Mouse (Mus musculus): ENCODE data around the gene Krt10. TPM values are rescaled to one million over a fixed set of nuclear protein-coding genes. Genes with fewer than 3 reads are reported as not detected.

Krt10 gene
- 11.2 TPM for polyA plus RNA-seq (2014; fragmentation: Illumina TruSeq; extraction: RNeasy Lipid Tissue Mini Kit (QIAGEN cat#74804); ENCODE audit: low replicate concordance)

DNA sequence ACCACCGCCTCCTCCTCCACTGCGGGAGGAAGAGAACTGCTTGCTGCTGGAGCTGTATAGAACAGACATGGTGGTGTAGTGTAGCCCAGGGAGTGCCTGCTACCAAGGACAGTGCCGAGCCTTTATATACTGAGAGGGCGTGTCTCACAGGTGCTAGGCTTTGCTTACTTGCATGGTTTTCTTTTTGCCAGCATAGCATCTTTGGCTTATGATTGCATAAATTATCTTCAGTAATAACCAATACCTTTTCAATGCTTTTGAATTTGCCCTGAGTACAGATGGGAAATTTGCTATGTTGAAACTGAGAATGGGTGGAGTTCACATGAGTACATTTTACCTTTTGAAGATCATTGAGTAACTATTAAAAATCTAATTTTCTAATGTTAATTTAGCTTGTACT is at the start of gene Krt10:
TSS of gene Krt10 (minus strand) at position 101 of the 400 bp plus-strand sequence.

DNA sequence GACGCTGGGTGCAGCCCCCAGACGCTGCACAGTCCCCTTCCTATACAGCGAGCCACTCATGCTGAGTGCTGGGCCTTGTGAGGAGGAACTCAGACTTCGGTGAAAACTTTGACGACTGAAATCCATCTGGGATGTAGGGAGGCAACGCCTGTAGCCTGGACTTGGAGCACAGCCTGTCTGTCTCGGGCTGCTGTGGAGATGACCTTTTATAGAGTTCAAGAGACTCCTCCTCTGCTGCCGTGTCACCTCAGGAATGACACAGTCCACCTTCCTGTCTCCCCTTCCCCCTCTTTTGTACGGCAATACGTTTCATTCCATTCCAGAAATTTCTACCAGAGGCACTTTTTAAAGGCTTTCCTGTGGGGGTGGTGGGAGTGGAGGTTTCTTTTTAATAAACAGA is 48.8 kb upstream of the Krt10 start, which contains the start of gene Krt20:
TSS of gene Krt20 (minus strand) at position 179 of the 400 bp plus-strand sequence.

DNA sequence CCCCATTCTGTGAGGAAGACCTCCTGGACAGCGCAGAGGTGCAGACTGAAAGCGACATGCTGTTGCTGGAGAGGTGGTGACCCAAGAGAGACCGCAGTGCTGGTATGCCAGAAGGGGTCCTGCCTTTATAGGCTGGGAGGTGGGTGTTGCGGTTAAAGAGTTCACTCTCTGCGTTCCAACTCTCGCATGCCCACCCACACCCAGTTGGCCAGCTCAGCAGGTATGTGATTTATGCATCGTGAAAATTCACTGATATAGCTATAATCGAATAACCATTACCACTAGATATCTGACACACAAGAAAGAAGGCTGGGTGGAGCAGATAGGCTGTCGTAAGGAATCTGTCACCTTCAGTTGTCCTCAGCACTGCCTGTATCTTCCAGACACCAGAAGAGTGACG is 33.0 kb upstream of the Krt10 start, which contains the start of gene Krt12:
TSS of gene Krt12 (minus strand) at position 101 of the 400 bp plus-strand sequence.

DNA sequence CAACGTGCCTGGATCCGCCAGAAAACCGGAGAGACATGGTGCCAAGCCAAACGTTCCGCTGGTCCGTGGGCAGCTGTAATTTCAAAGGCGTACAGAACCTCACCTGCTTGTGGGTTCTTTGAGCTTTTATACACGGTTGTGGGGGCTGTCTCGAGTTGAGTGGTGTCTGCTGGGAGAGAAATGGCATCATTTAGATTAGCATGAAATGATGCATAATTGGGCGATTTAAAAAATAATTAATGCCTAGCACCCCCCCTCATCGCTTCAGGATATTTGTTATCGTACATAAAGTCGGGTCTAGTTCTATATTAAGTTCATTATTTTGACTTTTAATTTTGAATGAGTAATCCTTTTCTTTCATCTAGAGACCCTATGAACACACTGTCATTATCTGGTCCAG is 14.4 kb downstream of the Krt10 start, which contains the start of gene Krt28:
TSS of gene Krt28 (minus strand) at position 101 of the 400 bp plus-strand sequence.

DNA sequence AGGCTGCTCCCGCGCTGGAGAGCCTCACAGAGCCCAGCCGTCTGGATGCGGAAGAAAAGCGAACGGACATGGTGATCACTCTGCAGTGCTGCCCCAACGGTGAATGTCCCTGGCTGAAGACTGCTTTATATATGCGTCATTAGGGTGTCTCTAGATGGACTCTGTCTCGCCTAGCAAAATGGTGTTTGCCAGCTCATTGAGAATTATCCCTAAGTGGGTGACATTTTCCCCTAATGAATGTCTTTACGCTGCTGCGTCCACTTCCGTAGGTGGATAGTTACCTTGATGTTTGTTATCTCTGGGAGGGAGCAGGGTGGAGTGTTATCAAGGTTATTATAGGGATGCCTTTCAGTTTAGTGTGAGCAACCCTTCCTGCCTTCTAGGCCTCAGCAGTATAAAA is 38.2 kb downstream of the Krt10 start, which contains the start of gene Krt27:
TSS of gene Krt27 (minus strand) at position 101 of the 400 bp plus-strand sequence.

DNA sequence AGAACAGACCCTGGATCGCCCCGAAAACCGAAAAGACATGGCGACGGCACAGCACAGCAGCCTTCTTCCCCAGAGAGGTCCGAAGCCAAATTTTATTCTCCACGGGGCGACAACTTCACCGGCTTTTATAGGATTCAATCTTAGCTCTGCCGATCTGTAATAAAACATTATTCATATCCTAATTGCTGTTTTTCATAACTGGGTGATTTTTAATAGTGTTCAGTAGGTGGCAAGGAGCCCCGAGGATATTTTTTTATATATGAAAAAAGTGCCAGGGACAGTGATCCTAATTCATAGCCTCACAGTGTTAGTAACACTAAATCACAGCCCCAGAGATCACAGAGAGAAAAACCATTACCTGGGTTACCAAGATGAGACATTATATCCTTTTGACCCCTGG is 51.3 kb downstream of the Krt10 start, which contains the start of gene Krt26:
TSS of gene Krt26 (minus strand) at position 101 of the 400 bp plus-strand sequence.

Other genes starting within 250 kb of the Krt10 start
- gene Ccr7, start 234.3 kb downstream of the Krt10 start, polyA plus RNA-seq (2014; fragmentation: Illumina TruSeq; extraction: RNeasy Lipid Tissue Mini Kit (QIAGEN cat#74804); ENCODE audit: low replicate concordance), result not detected
- gene Smarce1, start 158.3 kb downstream of the Krt10 start, polyA plus RNA-seq (2014; fragmentation: Illumina TruSeq; extraction: RNeasy Lipid Tissue Mini Kit (QIAGEN cat#74804); ENCODE audit: low replicate concordance), result 127 TPM
- gene Krt222, start 145.3 kb downstream of the Krt10 start, polyA plus RNA-seq (2014; fragmentation: Illumina TruSeq; extraction: RNeasy Lipid Tissue Mini Kit (QIAGEN cat#74804); ENCODE audit: low replicate concordance), result 3.8 TPM
- not detected for gene Krt24, start 104.1 kb downstream of the Krt10 start, polyA plus RNA-seq (2014; fragmentation: Illumina TruSeq; extraction: RNeasy Lipid Tissue Mini Kit (QIAGEN cat#74804); ENCODE audit: low replicate concordance)
- gene Krt25, start 66.4 kb downstream of the Krt10 start, polyA plus RNA-seq (2014; fragmentation: Illumina TruSeq; extraction: RNeasy Lipid Tissue Mini Kit (QIAGEN cat#74804); ENCODE audit: low replicate concordance), result not detected
- gene Krt26, start 51.4 kb downstream of the Krt10 start, polyA plus RNA-seq (2014; fragmentation: Illumina TruSeq; extraction: RNeasy Lipid Tissue Mini Kit (QIAGEN cat#74804); ENCODE audit: low replicate concordance), result not detected
- not detected for gene Krt27, start 38.3 kb downstream of the Krt10 start, polyA plus RNA-seq (2014; fragmentation: Illumina TruSeq; extraction: RNeasy Lipid Tissue Mini Kit (QIAGEN cat#74804); ENCODE audit: low replicate concordance)
- gene Krt28, start 14.5 kb downstream of the Krt10 start, polyA plus RNA-seq (2014; fragmentation: Illumina TruSeq; extraction: RNeasy Lipid Tissue Mini Kit (QIAGEN cat#74804); ENCODE audit: low replicate concordance), result not detected
- gene Krt12, start 32.9 kb upstream of the Krt10 start, polyA plus RNA-seq (2014; fragmentation: Illumina TruSeq; extraction: RNeasy Lipid Tissue Mini Kit (QIAGEN cat#74804); ENCODE audit: low replicate concordance), result 1.2 TPM
- gene Krt20, start 48.8 kb upstream of the Krt10 start, polyA plus RNA-seq (2014; fragmentation: Illumina TruSeq; extraction: RNeasy Lipid Tissue Mini Kit (QIAGEN cat#74804); ENCODE audit: low replicate concordance), result 924 TPM
- 3.3 TPM for gene Krt23, start 103.8 kb upstream of the Krt10 start, polyA plus RNA-seq (2014; fragmentation: Illumina TruSeq; extraction: RNeasy Lipid Tissue Mini Kit (QIAGEN cat#74804); ENCODE audit: low replicate concordance)
- gene Krt39, start 132.0 kb upstream of the Krt10 start, polyA plus RNA-seq (2014; fragmentation: Illumina TruSeq; extraction: RNeasy Lipid Tissue Mini Kit (QIAGEN cat#74804); ENCODE audit: low replicate concordance), result not detected
- gene Krt40, start 153.8 kb upstream of the Krt10 start, polyA plus RNA-seq (2014; fragmentation: Illumina TruSeq; extraction: RNeasy Lipid Tissue Mini Kit (QIAGEN cat#74804); ENCODE audit: low replicate concordance), result not detected
- not detected for gene Krtap3-3, start 161.5 kb upstream of the Krt10 start, polyA plus RNA-seq (2014; fragmentation: Illumina TruSeq; extraction: RNeasy Lipid Tissue Mini Kit (QIAGEN cat#74804); ENCODE audit: low replicate concordance)
- not detected for gene Krtap3-2, start 167.5 kb upstream of the Krt10 start, polyA plus RNA-seq (2014; fragmentation: Illumina TruSeq; extraction: RNeasy Lipid Tissue Mini Kit (QIAGEN cat#74804); ENCODE audit: low replicate concordance)
- not detected for gene Gm11939, start 170.1 kb upstream of the Krt10 start, polyA plus RNA-seq (2014; fragmentation: Illumina TruSeq; extraction: RNeasy Lipid Tissue Mini Kit (QIAGEN cat#74804); ENCODE audit: low replicate concordance)
- gene Krtap3-1, start 177.3 kb upstream of the Krt10 start, polyA plus RNA-seq (2014; fragmentation: Illumina TruSeq; extraction: RNeasy Lipid Tissue Mini Kit (QIAGEN cat#74804); ENCODE audit: low replicate concordance), result not detected
- not detected for gene Krtap1-5, start 191.7 kb upstream of the Krt10 start, polyA plus RNA-seq (2014; fragmentation: Illumina TruSeq; extraction: RNeasy Lipid Tissue Mini Kit (QIAGEN cat#74804); ENCODE audit: low replicate concordance)
- gene Krtap1-4, start 194.3 kb upstream of the Krt10 start, polyA plus RNA-seq (2014; fragmentation: Illumina TruSeq; extraction: RNeasy Lipid Tissue Mini Kit (QIAGEN cat#74804); ENCODE audit: low replicate concordance), result not detected
- not detected for gene Krtap1-3, start 202.0 kb upstream of the Krt10 start, polyA plus RNA-seq (2014; fragmentation: Illumina TruSeq; extraction: RNeasy Lipid Tissue Mini Kit (QIAGEN cat#74804); ENCODE audit: low replicate concordance)
- not detected for gene Krtap9-3, start 208.7 kb upstream of the Krt10 start, polyA plus RNA-seq (2014; fragmentation: Illumina TruSeq; extraction: RNeasy Lipid Tissue Mini Kit (QIAGEN cat#74804); ENCODE audit: low replicate concordance)
- not detected for gene Gm11938, start 213.9 kb upstream of the Krt10 start, polyA plus RNA-seq (2014; fragmentation: Illumina TruSeq; extraction: RNeasy Lipid Tissue Mini Kit (QIAGEN cat#74804); ENCODE audit: low replicate concordance)
- not detected for gene Gm11937, start 220.8 kb upstream of the Krt10 start, polyA plus RNA-seq (2014; fragmentation: Illumina TruSeq; extraction: RNeasy Lipid Tissue Mini Kit (QIAGEN cat#74804); ENCODE audit: low replicate concordance)
- gene Krtap2-4, start 225.5 kb upstream of the Krt10 start, polyA plus RNA-seq (2014; fragmentation: Illumina TruSeq; extraction: RNeasy Lipid Tissue Mini Kit (QIAGEN cat#74804); ENCODE audit: low replicate concordance), result not detected
- gene Gm11562, start 231.1 kb upstream of the Krt10 start, polyA plus RNA-seq (2014; fragmentation: Illumina TruSeq; extraction: RNeasy Lipid Tissue Mini Kit (QIAGEN cat#74804); ENCODE audit: low replicate concordance), result not detected
- not detected for gene Krtap4-1, start 238.9 kb upstream of the Krt10 start, polyA plus RNA-seq (2014; fragmentation: Illumina TruSeq; extraction: RNeasy Lipid Tissue Mini Kit (QIAGEN cat#74804); ENCODE audit: low replicate concordance)
- gene Krtap4-2, start 245.7 kb upstream of the Krt10 start, polyA plus RNA-seq (2014; fragmentation: Illumina TruSeq; extraction: RNeasy Lipid Tissue Mini Kit (QIAGEN cat#74804); ENCODE audit: low replicate concordance), result not detected

Measured in small intestine, adult 10 weeks (tissue).